Mouse (Mus musculus) forebrain, embryonic 13.5 days (tissue): Measurements from ENCODE around the gene Ptprn2. TPM values are rescaled to one million over a fixed set of nuclear protein-coding genes. Genes with fewer than 3 reads are reported as not detected.

ENCODE experiments used
- ATAC-seq: fragments of 200-750 bp; cut with Nextera tagmentation; 2 replicates; pipeline ENCODE4 v1.8.0; 2017
- H3K27ac ChIP-seq: fragments of 300-500 bp; sonication (generic); 2 replicates; pipeline ENCODE4 v1.5.1; 2015; ENCODE audit warnings: inconsistent platforms, mild to moderate bottlenecking, moderate library complexity
- H3K27me3 ChIP-seq: fragments of 300-500 bp; sonication (generic); 2 replicates; pipeline ENCODE4 v1.6.1; 2015; ENCODE audit warnings: mild to moderate bottlenecking, inconsistent platforms
- H3K36me3 ChIP-seq: fragments of 300-500 bp; sonication (generic); 2 replicates; pipeline ENCODE4 v1.6.1; 2015; ENCODE audit warnings: mild to moderate bottlenecking, inconsistent platforms; ENCODE audit not compliant: poor library complexity, severe bottlenecking
- H3K4me1 ChIP-seq: fragments of 300-500 bp; sonication (generic); 2 replicates; pipeline ENCODE4 v1.6.1; 2015; ENCODE audit warnings: inconsistent platforms
- H3K4me2 ChIP-seq: fragments of 300-500 bp; sonication (generic); 2 replicates; pipeline ENCODE4 v1.6.1; 2015; ENCODE audit warnings: inconsistent platforms, mild to moderate bottlenecking, moderate library complexity
- H3K4me3 ChIP-seq: fragments of 300-500 bp; sonication (generic); 2 replicates; pipeline ENCODE4 v1.5.1; 2015; ENCODE audit warnings: mild to moderate bottlenecking, inconsistent platforms
- H3K9ac ChIP-seq: fragments of 300-500 bp; sonication (generic); 2 replicates; pipeline ENCODE4 v1.6.1; 2015; ENCODE audit warnings: mild to moderate bottlenecking, inconsistent platforms
- H3K9me3 ChIP-seq: fragments of 300-500 bp; sonication (generic); replicated peaks from 2 replicates; pipeline ENCODE4 v1.6.1; 2016; ENCODE audit warnings: inconsistent platforms
- WGBS: fragments of 180-500 bp; shearing (Covaris S2); methylation state at CpG from one replicate; pipeline ENCODE4 v1.1.7; 2015; 5-methylcytosine and 5-hydroxymethylcytosine counted together
- polyA plus RNA-seq: library from polyadenylated mRNA; unstranded; fragments of >200 nt; fragmentation: Nextera tagmentation; extraction: Ambion mirVana; gene quantifications from 2 replicates; pipeline ENCODE4 v1.2.1, GENCODE M21; 2015

Ptprn2 gene
- polyA plus RNA-seq, 1 experiment from 2014 or later = 6.6 TPM

GRCm38 (mm10) chr12:116595727-116596126 lies 110.2 kb downstream of the Ptprn2 start:
- Histone ChIP-seq H3K4me3 (no peak overlapping the region), H3K4me2 (no peak overlapping the region), H3K4me1 (peaks cover 30% of the 10 kb centered on the region), H3K9me3 (no peaks in the 10 kb centered on the region), H3K27ac (no peak overlapping the region), H3K36me3 (no peaks in the 10 kb centered on the region), H3K27me3 (no peaks in the 10 kb centered on the region), H3K9ac (no peak overlapping the region)
- WGBS = 92% methylated on average over 4 of the region's 4 CpGs
- ATAC-seq = no peak

GRCm38 (mm10) chr12:116596993-116597392 lies 111.5 kb downstream of the Ptprn2 start:
- H3K4me1 ChIP-seq = peaks cover 30% of the 10 kb centered on the region
- H3K9me3 ChIP-seq = no peaks in the 10 kb centered on the region
- H3K9ac ChIP-seq = no peak overlapping the region
- H3K27ac ChIP-seq = no peak overlapping the region
- ATAC-seq = no peak
- no peaks in the 10 kb centered on the region for H3K36me3 ChIP-seq
- 94% methylated on average over 20 of the region's 20 CpGs for WGBS
- H3K27me3 ChIP-seq = no peaks in the 10 kb centered on the region
- no peak overlapping the region for H3K4me3 ChIP-seq
- H3K4me2 ChIP-seq = no peak overlapping the region

- Histone ChIP-seq H3K9ac (no peak overlapping the region), H3K4me1 (peaks cover 30% of the 10 kb centered on the region), H3K4me3 (no peak overlapping the region), H3K27ac (no peak overlapping the region), H3K9me3 (no peaks in the 10 kb centered on the region), H3K36me3 (no peaks in the 10 kb centered on the region), H3K4me2 (no peak overlapping the region), H3K27me3 (no peaks in the 10 kb centered on the region)
- ATAC-seq = no peak; the same call in 1 of the 2 replicates
- 57% methylated on average over 5 of the region's 5 CpGs for WGBS
These were observed 112.2 kb downstream of the Ptprn2 start for GRCm38 (mm10) chr12:116597670-116598069.

GRCm38 (mm10) chr12:116598123-116599005 lies 112.8 kb downstream of the Ptprn2 start:
- no peaks in the 10 kb centered on the region for H3K9me3 ChIP-seq

GRCm38 (mm10) chr12:116599537-116599936 lies 114.0 kb downstream of the Ptprn2 start:
- H3K4me3 ChIP-seq = no peak overlapping the region
- peak; percentile 90 for ATAC-seq
- no peak overlapping the region for H3K4me2 ChIP-seq

More at GRCm38 (mm10) chr12:116598123-116599005, 112.8 kb downstream of the Ptprn2 start:
- 74% methylated on average over 8 of the region's 8 CpGs for WGBS
- peaks cover 30% of the 10 kb centered on the region for H3K4me1 ChIP-seq
- 0 out of 2 replicates have a peak, but pooled peaks have one; percentile 11 for ATAC-seq
- no peak overlapping the region for H3K4me3 ChIP-seq
- H3K36me3 ChIP-seq = no peaks in the 10 kb centered on the region
- H3K9ac ChIP-seq = no peak overlapping the region
- H3K4me2 ChIP-seq = no peak overlapping the region
- H3K27me3 ChIP-seq = no peaks in the 10 kb centered on the region
- peak overlapping the region; percentile 51 for H3K27ac ChIP-seq

GRCm38 (mm10) chr12:116600054-116600453 lies 114.5 kb downstream of the Ptprn2 start:
- Histone ChIP-seq H3K4me3 (no peak overlapping the region), H3K9ac (no peak overlapping the region), H3K27me3 (no peaks in the 10 kb centered on the region), H3K9me3 (no peaks in the 10 kb centered on the region), H3K36me3 (no peaks in the 10 kb centered on the region), H3K27ac (peak overlapping the region; percentile 75), H3K4me1 (peaks cover 30% of the 10 kb centered on the region), H3K4me2 (no peak overlapping the region)
- 61% methylated on average over 6 of the region's 6 CpGs for WGBS
- peak; percentile 49 for ATAC-seq

More at GRCm38 (mm10) chr12:116599537-116599936, 114.0 kb downstream of the Ptprn2 start:
- H3K27ac ChIP-seq = peak overlapping the region; percentile 75
- H3K9me3 ChIP-seq = no peaks in the 10 kb centered on the region
- H3K4me1 ChIP-seq = peaks cover 30% of the 10 kb centered on the region
- H3K9ac ChIP-seq = no peak overlapping the region
- no peaks in the 10 kb centered on the region for H3K36me3 ChIP-seq
- WGBS = 62% methylated on average over 1 of the region's 1 CpGs
- H3K27me3 ChIP-seq = no peaks in the 10 kb centered on the region

GRCm38 (mm10) chr12:116601395-116601794 lies 115.9 kb downstream of the Ptprn2 start:
- no peaks in the 10 kb centered on the region for H3K36me3 ChIP-seq
- H3K9me3 ChIP-seq = no peaks in the 10 kb centered on the region
- H3K4me2 ChIP-seq = no peak overlapping the region
- H3K27me3 ChIP-seq = no peaks in the 10 kb centered on the region
- no peak for ATAC-seq
- 94% methylated on average over 3 of the region's 3 CpGs for WGBS
- H3K9ac ChIP-seq = no peak overlapping the region
- no peak overlapping the region for H3K4me3 ChIP-seq
- H3K4me1 ChIP-seq = peaks cover 30% of the 10 kb centered on the region
- no peak overlapping the region for H3K27ac ChIP-seq

GRCm38 (mm10) chr12:116601921-116602320 lies 116.4 kb downstream of the Ptprn2 start:
- ATAC-seq = no peak
- H3K9ac ChIP-seq = no peak overlapping the region
- WGBS = 69% methylated on average over 5 of the region's 5 CpGs

GRCm38 (mm10) chr12:116608598-116608997 lies 123.1 kb downstream of the Ptprn2 start:
- Histone ChIP-seq H3K27me3 (no peaks in the 10 kb centered on the region), H3K4me2 (no peak overlapping the region), H3K36me3 (no peaks in the 10 kb centered on the region), H3K4me1 (no peaks in the 10 kb centered on the region), H3K4me3 (no peak overlapping the region), H3K27ac (no peak overlapping the region), H3K9ac (no peak overlapping the region), H3K9me3 (no peaks in the 10 kb centered on the region)
- WGBS = 86% methylated on average over 6 of the region's 6 CpGs
- ATAC-seq = no peak

More at GRCm38 (mm10) chr12:116601921-116602320, 116.4 kb downstream of the Ptprn2 start:
- Histone ChIP-seq H3K9me3 (no peaks in the 10 kb centered on the region), H3K36me3 (no peaks in the 10 kb centered on the region), H3K4me3 (no peak overlapping the region), H3K27me3 (no peaks in the 10 kb centered on the region), H3K4me2 (no peak overlapping the region), H3K4me1 (peaks cover 30% of the 10 kb centered on the region), H3K27ac (no peak overlapping the region)

- Histone ChIP-seq H3K27me3 (no peaks in the 10 kb centered on the region), H3K4me3 (no peak overlapping the region), H3K4me1 (no peaks in the 10 kb centered on the region), H3K9ac (no peak overlapping the region), H3K4me2 (no peak overlapping the region), H3K36me3 (no peaks in the 10 kb centered on the region), H3K9me3 (no peaks in the 10 kb centered on the region), H3K27ac (no peak overlapping the region)
- 39% methylated on average over 5 of the region's 5 CpGs for WGBS
- ATAC-seq = peak; percentile 60
These were observed 134.3 kb downstream of the Ptprn2 start for GRCm38 (mm10) chr12:116619868-116620267.

GRCm38 (mm10) chr12:116620299-116620698 lies 134.8 kb downstream of the Ptprn2 start:
- H3K9ac ChIP-seq = no peak overlapping the region

GRCm38 (mm10) chr12:116621325-116622040 lies 136.0 kb downstream of the Ptprn2 start:
- Histone ChIP-seq H3K27ac (no peak overlapping the region), H3K27me3 (no peaks in the 10 kb centered on the region), H3K9me3 (no peaks in the 10 kb centered on the region), H3K9ac (no peak overlapping the region), H3K36me3 (no peaks in the 10 kb centered on the region), H3K4me1 (no peaks in the 10 kb centered on the region), H3K4me2 (no peak overlapping the region), H3K4me3 (no peak overlapping the region)
- no peak for ATAC-seq
- WGBS = 82% methylated on average over 10 of the region's 10 CpGs

More at GRCm38 (mm10) chr12:116620299-116620698, 134.8 kb downstream of the Ptprn2 start:
- Histone ChIP-seq H3K4me1 (no peaks in the 10 kb centered on the region), H3K36me3 (no peaks in the 10 kb centered on the region), H3K9me3 (no peaks in the 10 kb centered on the region), H3K27ac (no peak overlapping the region), H3K27me3 (no peaks in the 10 kb centered on the region), H3K4me3 (no peak overlapping the region), H3K4me2 (no peak overlapping the region)
- WGBS = 78% methylated on average over 3 of the region's 3 CpGs
- 0 out of 2 replicates have a peak, but pooled peaks have one; percentile 29 for ATAC-seq
